Mouse (Mus musculus): ENCODE measurements around the gene Aplp2. TPM values are rescaled to one million over a fixed set of nuclear protein-coding genes. Genes with fewer than 3 reads are reported as not detected.

The Aplp2 gene
- polyA plus RNA-seq (2014; fragmentation: Nextera tagmentation; extraction: Ambion mirVana), result 292 and 302 TPM in 2 replicates

GRCm38 (mm10) chr9:31211690-31212499, at the start of gene Aplp2:
Gene Aplp2, minus strand, starts transcription at chr9:31211815.
- peak within 1 kb of the TSS; percentile 94 for H3K4me2 ChIP-seq (replicated peaks; ENCODE audit: low read depth, low read length)
- peaks cover 8% of the 10 kb centered on the region; the same call in 1 of the 2 replicates for H3K4me1 ChIP-seq (ENCODE audit: control insufficient read depth, insufficient read depth, low read length)
- WGBS, result under 1% methylated on average over 63 of the region's 63 CpGs
- peak within 1 kb of the TSS; percentile 87 for H3K9ac ChIP-seq (replicated peaks; ENCODE audit: low read depth, low read length)
- no peaks in the 10 kb centered on the region for H3K27me3 ChIP-seq (ENCODE audit: control insufficient read depth, insufficient read depth, low read length)
- peak within 1 kb of the TSS; percentile 97 for H3K4me3 ChIP-seq (ENCODE audit: low read depth, low read length)
- H3K36me3 ChIP-seq (ENCODE audit: control insufficient read depth, insufficient read depth, low read length), result no peaks in the 10 kb centered on the region
- peak; percentile 99 for ATAC-seq (ENCODE audit: insufficient number of reproducible peaks, insufficient read depth, low FRiP score, low read depth)
- H3K27ac ChIP-seq (ENCODE audit: low read length), result peak within 1 kb of the TSS; percentile 87
- H3K9me3 ChIP-seq (ENCODE audit: control insufficient read depth, low read depth, low read length), result no peaks in the 10 kb centered on the region

GRCm38 (mm10) chr9:31260219-31260618, 48.6 kb upstream of the Aplp2 start:
- Histone ChIP-seq H3K9ac (replicated peaks; ENCODE audit: low read depth, low read length) (no peak overlapping the region), H3K4me3 (ENCODE audit: low read depth, low read length) (no peak overlapping the region), H3K4me1 (ENCODE audit: control insufficient read depth, insufficient read depth, low read length) (0 out of 2 replicates have a peak, but pooled peaks cover under 1% of the 10 kb centered on the region), H3K36me3 (ENCODE audit: control insufficient read depth, insufficient read depth, low read length) (no peaks in the 10 kb centered on the region), H3K27me3 (ENCODE audit: control insufficient read depth, insufficient read depth, low read length) (no peaks in the 10 kb centered on the region), H3K27ac (ENCODE audit: low read length) (no peak overlapping the region), H3K9me3 (ENCODE audit: control insufficient read depth, low read depth, low read length) (no peaks in the 10 kb centered on the region), H3K4me2 (replicated peaks; ENCODE audit: low read depth, low read length) (no peak overlapping the region)
- no peak for ATAC-seq (ENCODE audit: insufficient number of reproducible peaks, insufficient read depth, low FRiP score, low read depth)
- WGBS, result 76% methylated on average over 4 of the region's 4 CpGs

- ATAC-seq (ENCODE audit: insufficient number of reproducible peaks, insufficient read depth, low FRiP score, low read depth), result no peak
- H3K27ac ChIP-seq (ENCODE audit: low read length), result no peak overlapping the region
- no peak overlapping the region for H3K9ac ChIP-seq (replicated peaks; ENCODE audit: low read depth, low read length)
- no peaks in the 10 kb centered on the region for H3K4me1 ChIP-seq (ENCODE audit: control insufficient read depth, insufficient read depth, low read length)
- no peaks in the 10 kb centered on the region for H3K27me3 ChIP-seq (ENCODE audit: control insufficient read depth, insufficient read depth, low read length)
- no peak overlapping the region for H3K4me2 ChIP-seq (replicated peaks; ENCODE audit: low read depth, low read length)
- H3K4me3 ChIP-seq (ENCODE audit: low read depth, low read length), result no peak overlapping the region
- H3K36me3 ChIP-seq (ENCODE audit: control insufficient read depth, insufficient read depth, low read length), result no peaks in the 10 kb centered on the region
- 38% methylated on average over 3 of the region's 3 CpGs for WGBS
- no peaks in the 10 kb centered on the region for H3K9me3 ChIP-seq (ENCODE audit: control insufficient read depth, low read depth, low read length)
These were observed 46.6 kb upstream of the Aplp2 start for GRCm38 (mm10) chr9:31258237-31258636.

GRCm38 (mm10) chr9:31255953-31256352, 44.3 kb upstream of the Aplp2 start:
- WGBS, result 84% methylated on average over 7 of the region's 7 CpGs
- no peaks in the 10 kb centered on the region for H3K4me1 ChIP-seq (ENCODE audit: control insufficient read depth, insufficient read depth, low read length)
- no peak for ATAC-seq (ENCODE audit: insufficient number of reproducible peaks, insufficient read depth, low FRiP score, low read depth)
- no peak overlapping the region for H3K4me3 ChIP-seq (ENCODE audit: low read depth, low read length)
- no peaks in the 10 kb centered on the region for H3K36me3 ChIP-seq (ENCODE audit: control insufficient read depth, insufficient read depth, low read length)
- H3K9me3 ChIP-seq (ENCODE audit: control insufficient read depth, low read depth, low read length), result no peaks in the 10 kb centered on the region
- no peak overlapping the region for H3K9ac ChIP-seq (replicated peaks; ENCODE audit: low read depth, low read length)
- H3K27me3 ChIP-seq (ENCODE audit: control insufficient read depth, insufficient read depth, low read length), result no peaks in the 10 kb centered on the region
- no peak overlapping the region for H3K4me2 ChIP-seq (replicated peaks; ENCODE audit: low read depth, low read length)
- H3K27ac ChIP-seq (ENCODE audit: low read length), result no peak overlapping the region

GRCm38 (mm10) chr9:31254697-31255004, 43.0 kb upstream of the Aplp2 start:
- WGBS, result 74% methylated on average over 7 of the region's 7 CpGs
- H3K4me2 ChIP-seq (replicated peaks; ENCODE audit: low read depth, low read length), result no peak overlapping the region
- no peak overlapping the region for H3K27ac ChIP-seq (ENCODE audit: low read length)
- no peak overlapping the region for H3K4me3 ChIP-seq (ENCODE audit: low read depth, low read length)
- ATAC-seq (ENCODE audit: insufficient number of reproducible peaks, insufficient read depth, low FRiP score, low read depth), result peak; percentile 77; the same call in 1 of the 2 replicates
- H3K9ac ChIP-seq (replicated peaks; ENCODE audit: low read depth, low read length), result no peak overlapping the region
- no peaks in the 10 kb centered on the region for H3K4me1 ChIP-seq (ENCODE audit: control insufficient read depth, insufficient read depth, low read length)
- no peaks in the 10 kb centered on the region for H3K27me3 ChIP-seq (ENCODE audit: control insufficient read depth, insufficient read depth, low read length)
- H3K36me3 ChIP-seq (ENCODE audit: control insufficient read depth, insufficient read depth, low read length), result no peaks in the 10 kb centered on the region
- H3K9me3 ChIP-seq (ENCODE audit: control insufficient read depth, low read depth, low read length), result no peaks in the 10 kb centered on the region

GRCm38 (mm10) chr9:31253866-31254696, 42.5 kb upstream of the Aplp2 start:
- no peaks in the 10 kb centered on the region for H3K36me3 ChIP-seq (ENCODE audit: control insufficient read depth, insufficient read depth, low read length)
- no peaks in the 10 kb centered on the region for H3K27me3 ChIP-seq (ENCODE audit: control insufficient read depth, insufficient read depth, low read length)
- H3K4me2 ChIP-seq (replicated peaks; ENCODE audit: low read depth, low read length), result no peak overlapping the region
- H3K27ac ChIP-seq (ENCODE audit: low read length), result 0 out of 2 replicates have a peak overlapping the region, but pooled peaks have one; percentile 24
- H3K9ac ChIP-seq (replicated peaks; ENCODE audit: low read depth, low read length), result no peak overlapping the region
- H3K4me3 ChIP-seq (ENCODE audit: low read depth, low read length), result no peak overlapping the region
- ATAC-seq (ENCODE audit: insufficient number of reproducible peaks, insufficient read depth, low FRiP score, low read depth), result no peak
- no peaks in the 10 kb centered on the region for H3K9me3 ChIP-seq (ENCODE audit: control insufficient read depth, low read depth, low read length)
- no peaks in the 10 kb centered on the region for H3K4me1 ChIP-seq (ENCODE audit: control insufficient read depth, insufficient read depth, low read length)
- WGBS, result 53% methylated on average over 11 of the region's 11 CpGs

GRCm38 (mm10) chr9:31253311-31253734, 41.7 kb upstream of the Aplp2 start:
- Histone ChIP-seq H3K4me2 (replicated peaks; ENCODE audit: low read depth, low read length) (no peak overlapping the region), H3K4me3 (ENCODE audit: low read depth, low read length) (no peak overlapping the region), H3K4me1 (ENCODE audit: control insufficient read depth, insufficient read depth, low read length) (no peaks in the 10 kb centered on the region), H3K36me3 (ENCODE audit: control insufficient read depth, insufficient read depth, low read length) (no peaks in the 10 kb centered on the region), H3K9ac (replicated peaks; ENCODE audit: low read depth, low read length) (no peak overlapping the region), H3K9me3 (ENCODE audit: control insufficient read depth, low read depth, low read length) (no peaks in the 10 kb centered on the region), H3K27ac (ENCODE audit: low read length) (0 out of 2 replicates have a peak overlapping the region, but pooled peaks have one; percentile 24), H3K27me3 (ENCODE audit: control insufficient read depth, insufficient read depth, low read length) (no peaks in the 10 kb centered on the region)
- WGBS, result 41% methylated on average over 10 of the region's 10 CpGs
- peak; percentile 38; the same call in 1 of the 2 replicates for ATAC-seq (ENCODE audit: insufficient number of reproducible peaks, insufficient read depth, low FRiP score, low read depth)

GRCm38 (mm10) chr9:31252182-31252799, 40.7 kb upstream of the Aplp2 start:
- H3K4me2 ChIP-seq (replicated peaks; ENCODE audit: low read depth, low read length), result no peak overlapping the region
- no peak overlapping the region for H3K27ac ChIP-seq (ENCODE audit: low read length)
- no peaks in the 10 kb centered on the region for H3K27me3 ChIP-seq (ENCODE audit: control insufficient read depth, insufficient read depth, low read length)

More at GRCm38 (mm10) chr9:31252182-31252799, 40.7 kb upstream of the Aplp2 start:
- WGBS, result 71% methylated on average over 10 of the region's 10 CpGs
- Histone ChIP-seq H3K9me3 (ENCODE audit: control insufficient read depth, low read depth, low read length) (no peaks in the 10 kb centered on the region), H3K9ac (replicated peaks; ENCODE audit: low read depth, low read length) (no peak overlapping the region), H3K4me3 (ENCODE audit: low read depth, low read length) (no peak overlapping the region), H3K36me3 (ENCODE audit: control insufficient read depth, insufficient read depth, low read length) (no peaks in the 10 kb centered on the region), H3K4me1 (ENCODE audit: control insufficient read depth, insufficient read depth, low read length) (no peaks in the 10 kb centered on the region)
- peak; percentile 73; the same call in 1 of the 2 replicates for ATAC-seq (ENCODE audit: insufficient number of reproducible peaks, insufficient read depth, low FRiP score, low read depth)

All from stomach, embryonic 14.5 days (tissue).